In the genomic region with DNA sequence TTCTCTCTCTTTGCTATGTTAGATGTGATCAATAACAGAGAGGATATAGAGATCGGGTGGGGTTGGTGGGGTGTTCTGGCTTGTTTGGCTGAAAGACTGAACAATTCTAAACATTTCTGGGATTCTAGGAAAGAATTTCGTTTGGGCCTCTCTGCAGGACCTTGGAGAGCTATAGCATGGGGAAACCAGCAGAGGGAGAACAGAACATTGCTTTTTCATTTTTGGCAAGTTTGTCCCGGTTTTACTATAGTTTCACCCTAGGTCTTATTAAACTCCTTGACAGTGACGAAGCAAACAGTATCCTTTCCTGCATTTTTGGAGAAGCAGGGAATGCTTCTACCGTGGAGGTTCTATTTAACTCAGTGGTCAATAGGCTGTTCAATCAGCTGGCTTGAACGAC, we compare ENCODE assay signal across 14 mouse cellular contexts. TPM values are rescaled to one million over a fixed set of nuclear protein-coding genes. Genes with fewer than 3 reads are reported as not detected.
A peak's percentile ranks its signal among the peaks of the same experiment; 100 is the strongest.
DNase-seq lines count a peak whose midpoint lies in the region; ATAC-seq and TF ChIP-seq lines count a peak whose summit lies in the region.
"Had no signal": no experiment of that assay in that cellular context is flagged by ENCODE, and none has a peak within 500 bp of the region (broad histone marks: within the 10 kb centered on the region; RNA-seq: fewer than 3 reads in every experiment).

No protein-coding gene starts in this region.

- peak; percentile 6 for DNase-seq in heart, embryonic 10.5 days (ENCODE audit: low spot score)
- DNase-seq in heart, adult 9 months (ENCODE audit: low spot score in 2 of 2) = no peak
- DNase-seq in liver, postnatal 0 days = no peak
- no peak for DNase-seq in liver
- DNase-seq in Muller cell, postnatal 12 days (ENCODE audit: inconsistent ontology term) = peak; percentile 36
- DNase-seq in urinary bladder, postnatal 25 days (ENCODE audit: low spot score) = no peak
- DNase-seq: cerebellum, adult 11-12 months; kidney, adult 9 months; thymus, postnatal 25 days had no signal

- H3K9ac ChIP-seq in liver, postnatal 0 days (replicated peaks) = no peak overlapping the region
- H3K9ac ChIP-seq: embryonic facial prominence, embryonic 15.5 days; forebrain, embryonic 15.5 days; hindbrain, embryonic 13.5 days; liver, embryonic 14.5 days had no signal

- ATAC-seq in liver, postnatal 0 days = no peak
- ATAC-seq: forebrain, embryonic 15.5 days had no signal

- H3K36me3 ChIP-seq in heart, embryonic 10.5 days = no peaks in the 10 kb centered on the region
- H3K36me3 ChIP-seq in liver, postnatal 0 days (replicated peaks; ENCODE audit: insufficient read depth, low read length) = no peaks in the 10 kb centered on the region
- H3K36me3 ChIP-seq: embryonic facial prominence, embryonic 15.5 days; forebrain, embryonic 15.5 days; hindbrain, embryonic 13.5 days had no signal

- TF ChIP-seq EP300 in liver, postnatal 0 days (IDR thresholded peaks at IDR 0.05; ENCODE audit: low read depth) = no peak

- H3K27me3 ChIP-seq in heart, embryonic 10.5 days (ENCODE audit: insufficient read depth, poor library complexity, severe bottlenecking) = no peaks in the 10 kb centered on the region
- H3K27me3 ChIP-seq in liver, postnatal 0 days (ENCODE audit: insufficient read depth, low read length) = no peaks in the 10 kb centered on the region
- H3K27me3 ChIP-seq: embryonic facial prominence, embryonic 15.5 days; forebrain, embryonic 15.5 days; hindbrain, embryonic 13.5 days had no signal

- no peaks in the 10 kb centered on the region for H3K9me3 ChIP-seq in heart, embryonic 10.5 days
- no peaks in the 10 kb centered on the region for H3K9me3 ChIP-seq in liver, postnatal 0 days (ENCODE audit: low read length)
- H3K9me3 ChIP-seq: embryonic facial prominence, embryonic 15.5 days; forebrain, embryonic 15.5 days; hindbrain, embryonic 13.5 days had no signal

- H3K4me2 ChIP-seq in liver, postnatal 0 days (ENCODE audit: low read depth, low read length) = no peak overlapping the region
- H3K4me2 ChIP-seq: embryonic facial prominence, embryonic 15.5 days; forebrain, embryonic 15.5 days; hindbrain, embryonic 13.5 days had no signal

- no peak overlapping the region for H3K4me3 ChIP-seq in heart, embryonic 10.5 days
- H3K4me3 ChIP-seq in liver, postnatal 0 days (ENCODE audit: low read depth, low read length) = no peak overlapping the region
- no peak overlapping the region for H3K4me3 ChIP-seq in cortical plate, adult 2 months (ENCODE audit: insufficient read depth, low read length)
- H3K4me3 ChIP-seq: embryonic facial prominence, embryonic 15.5 days; forebrain, embryonic 15.5 days; hindbrain, embryonic 13.5 days had no signal

- WGBS in heart, embryonic 10.5 days = 51% methylated on average over 6 of the region's 6 CpGs
- 44% methylated on average over 6 of the region's 6 CpGs for WGBS in liver, postnatal 0 days (ENCODE audit: insufficient replicate concordance)

- no peak for TF ChIP-seq POLR2A in cortical plate, adult 2 months (IDR thresholded peaks at IDR 0.05; ENCODE audit: extremely low read depth, insufficient read depth, low read length)

- H3K4me1 ChIP-seq in heart, embryonic 10.5 days = peaks cover 12% of the 10 kb centered on the region
- H3K4me1 ChIP-seq in liver, postnatal 0 days (ENCODE audit: insufficient read depth) = no peaks in the 10 kb centered on the region
- no peaks in the 10 kb centered on the region for H3K4me1 ChIP-seq in cortical plate, adult 2 months (ENCODE audit: control insufficient read depth, insufficient read depth, low read length)
- H3K4me1 ChIP-seq: embryonic facial prominence, embryonic 15.5 days; forebrain, embryonic 15.5 days; hindbrain, embryonic 13.5 days had no signal

- TF ChIP-seq CTCF in liver, postnatal 0 days (IDR thresholded peaks at IDR 0.05; ENCODE audit: low read depth) = peak; percentile 36
- peak; percentile 52 for TF ChIP-seq CTCF in cortical plate, adult 2 months (IDR thresholded peaks at IDR 0.05; ENCODE audit: extremely low read depth, insufficient read depth, low read length)

- H3K27ac ChIP-seq in heart, embryonic 10.5 days = no peak overlapping the region
- no peak overlapping the region for H3K27ac ChIP-seq in liver, postnatal 0 days (ENCODE audit: low read depth)
- no peak overlapping the region for H3K27ac ChIP-seq in cortical plate, adult 2 months (ENCODE audit: insufficient read depth, low read length)
- H3K27ac ChIP-seq: embryonic facial prominence, embryonic 15.5 days; forebrain, embryonic 15.5 days; hindbrain, embryonic 13.5 days; liver, embryonic 14.5 days had no signal

RNA-seq across cellular contexts. Expression of a gene that starts 8.3 kb away (rescaled TPM):
- 27.9 and 33.0 TPM in 2 replicates for polyA plus RNA-seq in heart, embryonic 10.5 days (2016; fragmentation: Nextera tagmentation; extraction: Ambion mirVana)
- polyA plus RNA-seq in liver, postnatal 0 days (2015; fragmentation: Nextera tagmentation; extraction: Ambion mirVana) = 6.9 and 8.5 TPM in 2 replicates
- polyA plus RNA-seq in cortical plate, adult 2 months (2012; rRNA removed) = 25.3 and 26.1 TPM in 2 replicates

Comparison
In these comparisons a context has a peak if more than half of its experiments do, and no peak if none do; other contexts are left out.
1. DNase-seq: peak in heart, embryonic 10.5 days (single experiment) and Muller cell, postnatal 12 days (single experiment); none in heart, adult 9 months (0 of 2), liver, postnatal 0 days (single experiment), liver (single experiment) and urinary bladder, postnatal 25 days (single experiment).